Mouse (Mus musculus): Measurements from ENCODE around the gene Dock1.

DNA sequence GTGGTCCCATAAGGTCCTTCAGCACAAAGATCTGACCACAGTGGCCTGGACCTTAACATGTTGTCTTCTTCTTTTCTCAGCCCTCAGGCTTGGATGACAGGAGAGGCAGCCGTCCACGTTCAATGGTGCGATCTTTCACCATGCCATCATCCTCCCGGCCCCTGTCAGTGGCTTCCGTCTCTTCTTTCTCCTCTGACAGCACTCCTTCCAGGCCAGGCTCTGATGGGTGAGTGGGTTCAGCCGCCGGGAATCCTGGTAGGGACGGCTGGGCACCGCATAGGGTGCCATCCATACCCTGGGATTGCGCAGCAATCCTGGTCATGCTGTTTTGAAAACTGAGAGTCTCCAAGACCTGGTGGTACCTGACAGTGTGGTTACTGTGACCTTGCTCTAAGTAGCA, 487.9 kb downstream of the Dock1 start:
- TF ChIP-seq BHLHE40 (IDR thresholded peaks at IDR 0.05; ENCODE audit: low read depth, low read length) (no peak), CTCF (conservative IDR thresholded peaks at IDR 0.05 in 1 of 2, IDR thresholded peaks at IDR 0.05 in 1 of 2; ENCODE audit: low read depth in 2 of 2, low read length in 2 of 2) (no peak)

Data from CH12.LX (cell line).